Mouse (Mus musculus) monocyte, adult 2 months (primary cell): ENCODE data around the gene Stam2.

Source experiments
- DNase-seq, 2 experiments: peaks; one replicate each; pipeline ENCODE4 v3.0.0; 2022; ENCODE audit warnings: low spot score in 2 of 2, low read depth in 1 of 2

Gene Stam2

DNA sequence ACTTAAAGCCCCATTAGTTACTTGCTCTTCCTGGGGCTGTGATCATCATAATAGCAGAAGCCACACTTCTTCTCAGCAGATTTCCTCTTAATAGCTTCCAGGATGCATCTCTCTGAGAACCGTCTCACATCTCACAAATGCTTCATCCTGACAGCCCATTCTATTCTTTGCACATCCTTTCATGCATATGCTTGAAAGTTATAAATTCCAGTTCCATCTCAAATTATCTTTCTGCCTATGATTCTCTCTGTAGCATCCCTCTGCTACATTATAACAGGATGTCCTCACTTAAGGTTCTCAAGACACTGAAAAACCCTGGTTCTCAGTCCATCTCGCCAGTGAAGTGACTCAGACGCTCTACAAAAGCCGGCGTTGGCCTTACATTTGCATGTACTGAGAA, 85.4 kb downstream of the Stam2 start:
- DNase-seq: no peak

DNA sequence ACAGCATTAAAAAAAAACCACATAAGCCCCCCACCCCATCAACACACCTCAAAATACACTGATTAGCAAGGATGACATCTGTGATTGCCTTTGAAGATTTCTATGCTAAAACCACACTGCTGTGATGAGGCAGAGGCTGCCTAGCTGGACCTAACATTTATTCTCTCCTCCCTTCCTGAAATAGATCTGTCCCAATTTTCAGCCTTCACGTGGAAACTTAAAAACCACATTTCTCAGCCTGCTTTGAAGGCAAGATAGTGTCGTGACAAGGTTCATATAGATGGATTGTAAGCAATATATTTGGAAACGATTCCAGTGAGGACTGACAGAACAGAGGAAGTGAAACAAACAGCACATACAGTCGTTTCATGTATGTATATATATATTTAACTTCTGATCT, 87.5 kb downstream of the Stam2 start:
- no peak for DNase-seq

DNA sequence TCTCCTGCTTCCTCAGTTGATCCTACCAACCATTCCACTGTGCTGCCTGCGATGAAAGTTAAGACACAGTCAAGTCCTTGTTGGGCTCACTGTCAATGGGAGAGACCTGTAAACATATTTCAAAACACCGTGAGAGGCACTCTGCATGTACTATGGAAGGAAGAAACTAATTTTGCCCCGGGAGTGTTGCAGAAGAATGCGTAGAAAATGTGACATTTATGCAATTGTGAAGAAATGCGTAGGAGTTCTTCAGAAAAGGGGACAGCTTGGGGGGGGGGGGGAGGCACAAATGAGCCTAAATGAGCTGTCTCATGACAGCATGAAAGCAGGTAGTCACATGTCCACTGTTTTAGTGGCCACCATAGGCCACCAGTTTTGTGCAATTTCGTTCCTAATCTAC, 90.5 kb downstream of the Stam2 start:
- no peak for DNase-seq

DNA sequence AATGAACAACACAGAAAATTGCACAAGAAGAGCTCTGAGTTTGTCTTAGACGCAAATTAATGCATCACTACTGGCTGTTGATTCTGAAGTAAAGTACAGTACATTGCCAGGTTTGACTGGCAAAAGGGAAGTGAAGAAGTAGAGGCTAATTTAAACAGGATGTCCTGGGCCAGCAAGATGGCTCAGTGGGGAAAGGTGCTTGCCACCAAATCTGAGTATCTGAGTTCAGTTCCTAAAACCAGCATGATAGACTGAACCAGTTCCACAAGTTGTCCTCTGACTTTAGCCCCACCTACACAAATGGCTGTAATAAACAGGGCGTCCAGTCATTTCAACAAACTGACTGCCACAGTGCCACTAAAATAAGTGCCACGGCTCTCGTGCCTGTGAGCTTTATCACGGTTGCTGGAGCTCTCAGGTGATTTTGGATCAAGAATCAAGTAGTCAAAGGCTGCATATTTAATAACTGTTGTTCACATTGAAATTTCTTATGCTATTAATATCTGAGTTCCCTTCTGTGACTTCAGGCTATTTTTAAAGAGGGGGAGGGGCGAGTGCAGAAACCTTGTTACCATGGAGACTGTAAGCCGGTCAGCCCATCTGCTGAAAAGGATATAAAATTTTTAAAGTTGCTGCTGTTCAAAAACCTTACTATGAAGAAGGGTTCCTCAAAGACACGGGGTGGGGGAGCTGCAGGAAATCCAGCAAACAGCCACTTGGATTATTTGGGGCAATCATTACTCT, 94.7 kb downstream of the Stam2 start:
- no peak for DNase-seq

DNA sequence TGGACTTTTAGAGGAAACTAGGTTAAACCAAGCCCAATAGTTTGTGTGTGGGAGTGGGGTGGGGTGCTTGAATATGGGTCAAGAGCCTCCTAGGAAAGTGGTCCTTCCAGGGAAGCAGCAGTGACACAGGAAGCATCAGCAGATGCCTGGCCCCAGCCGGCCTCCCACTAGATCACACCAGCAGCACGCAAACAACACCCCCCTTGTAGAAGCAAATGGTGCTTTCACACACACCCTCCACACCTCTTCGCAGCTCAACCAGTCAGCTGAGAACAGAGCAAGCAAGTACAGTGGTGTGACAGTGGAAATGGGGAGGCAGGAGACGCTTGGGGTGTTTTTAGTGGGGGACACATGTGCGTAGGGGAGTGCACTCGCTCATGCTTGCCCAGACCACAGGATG, 98.4 kb downstream of the Stam2 start:
- no peak for DNase-seq
